Mouse (Mus musculus) limb, embryonic 11.5 days (tissue): ENCODE data around the gene Arhgap10. TPM values are rescaled to one million over a fixed set of nuclear protein-coding genes. Genes with fewer than 3 reads are reported as not detected.

Experiments
- ATAC-seq: fragments of 200-750 bp; cut with Nextera tagmentation; 2 replicates; pipeline ENCODE4 v1.8.0; 2017; ENCODE audit warnings: low read depth; ENCODE audit not compliant: insufficient number of reproducible peaks, low FRiP score, low TSS enrichment
- DNase-seq: peaks from one replicate; pipeline ENCODE4 v3.0.0-alpha.2; 2015; ENCODE audit warnings: low spot score
- H3K27ac ChIP-seq: fragments of 300-500 bp; sonication (generic); replicated peaks from 2 replicates; pipeline ENCODE4 v1.5.1; 2014; ENCODE audit warnings: low read depth, mild to moderate bottlenecking, low read length
- H3K27me3 ChIP-seq: fragments of 300-500 bp; sonication (generic); 2 replicates; pipeline ENCODE4 v1.6.1; 2014; ENCODE audit warnings: mild to moderate bottlenecking, low read length, mixed read lengths; ENCODE audit not compliant: control insufficient read depth, insufficient read depth
- H3K36me3 ChIP-seq: fragments of 300-500 bp; sonication (generic); 2 replicates; pipeline ENCODE4 v1.6.1; 2014; ENCODE audit warnings: mild to moderate bottlenecking, low read length, moderate library complexity, mixed read lengths; ENCODE audit not compliant: control insufficient read depth, insufficient read depth
- H3K4me1 ChIP-seq: fragments of 300-500 bp; sonication (generic); 2 replicates; pipeline ENCODE4 v1.6.1; 2014; ENCODE audit warnings: low read length, mixed read lengths; ENCODE audit not compliant: control insufficient read depth, insufficient read depth
- H3K4me2 ChIP-seq: fragments of 300-500 bp; sonication (generic); 2 replicates; pipeline ENCODE4 v1.6.1; 2014; ENCODE audit warnings: low read depth, mild to moderate bottlenecking, moderate library complexity; ENCODE audit not compliant: severe bottlenecking
- H3K4me3 ChIP-seq: fragments of 300-500 bp; sonication (generic); 2 replicates; pipeline ENCODE4 v1.5.1; 2014; ENCODE audit warnings: low read depth, low read length
- H3K9ac ChIP-seq: fragments of 300-500 bp; sonication (generic); 2 replicates; pipeline ENCODE4 v1.6.1; 2014; ENCODE audit warnings: mild to moderate bottlenecking, low read length
- H3K9me3 ChIP-seq: fragments of 300-500 bp; sonication (generic); 2 replicates; pipeline ENCODE4 v1.6.1; 2016; ENCODE audit warnings: low read length; ENCODE audit not compliant: control insufficient read depth
- WGBS: fragments of 180-500 bp; shearing (Covaris S2); extraction: QIAGEN DNeasy Blood & Tissue Kit; methylation state at CpG from one replicate; pipeline ENCODE4 v1.1.7; 2014; 5-methylcytosine and 5-hydroxymethylcytosine counted together
- polyA plus RNA-seq: library from polyadenylated mRNA; unstranded; fragments of >200 nt; fragmentation: Nextera tagmentation; extraction: Ambion mirVana; gene quantifications from 2 replicates; pipeline ENCODE4 v1.2.1, GENCODE M21; 2014

Gene Arhgap10
- polyA plus RNA-seq, 1 experiment from 2014 or later, result 37.4 TPM

DNA sequence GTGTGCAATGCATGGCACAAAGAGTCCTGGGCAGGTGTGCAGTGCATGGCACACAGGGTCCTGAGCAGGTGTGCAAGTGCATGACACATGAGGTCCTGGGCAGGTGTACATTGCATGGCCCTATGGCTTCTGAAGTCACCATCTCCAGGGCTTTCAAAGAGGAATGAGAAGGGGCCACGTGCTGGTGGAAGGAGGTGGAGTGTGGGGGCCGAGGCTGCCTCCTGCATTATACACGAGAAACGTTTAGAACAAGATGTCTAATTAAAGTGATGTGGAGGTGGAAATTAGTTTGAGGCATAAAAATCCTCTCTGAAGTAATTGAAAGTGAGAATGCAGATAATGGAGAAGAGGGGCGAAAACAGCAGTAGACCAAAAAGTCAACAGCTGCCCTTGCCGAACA is 93.9 kb downstream of the Arhgap10 start:
- DNase-seq (no peak), ATAC-seq (no peak)
- Histone ChIP-seq H3K9ac (no peak overlapping the region), H3K36me3 (no peaks in the 10 kb centered on the region), H3K27ac (no peak overlapping the region), H3K4me3 (no peak overlapping the region), H3K27me3 (no peaks in the 10 kb centered on the region), H3K9me3 (no peaks in the 10 kb centered on the region), H3K4me1 (no peaks in the 10 kb centered on the region; the same call in 1 of the 2 replicates), H3K4me2 (no peak overlapping the region)
- whole genome bisulfite sequencing, result 78% methylated on average over 5 of the region's 6 CpGs

DNA sequence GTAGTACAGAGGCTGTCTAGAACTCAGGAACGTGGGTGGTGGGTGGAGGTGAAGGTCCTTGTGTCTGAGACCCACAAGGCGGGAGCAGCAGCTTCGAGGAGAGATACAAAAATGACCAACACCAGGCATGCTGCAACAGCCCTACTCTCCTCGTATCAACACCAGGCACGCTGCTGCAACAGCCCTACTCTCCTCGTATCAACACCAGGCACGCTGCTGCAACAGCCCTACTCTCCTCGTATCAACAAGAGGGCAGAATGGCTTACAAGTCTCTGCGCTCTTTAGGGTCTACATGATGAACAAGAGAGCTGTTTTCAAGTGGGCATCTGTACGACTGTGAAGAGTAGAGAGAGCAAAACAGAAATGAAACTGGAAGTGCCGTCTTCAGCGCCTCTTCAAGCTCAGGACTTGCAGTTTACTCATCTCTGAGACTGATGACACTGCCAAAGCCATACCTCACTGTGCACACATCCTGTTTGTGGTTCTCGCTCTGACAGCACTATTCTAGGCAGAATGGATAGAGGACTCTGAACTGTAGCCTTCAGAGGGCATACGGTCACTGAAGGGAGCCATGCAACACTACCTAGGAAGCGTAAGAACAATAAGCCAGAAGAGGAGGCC is 95.0 kb downstream of the Arhgap10 start:
- ATAC-seq (no peak), DNase-seq (no peak)
- WGBS, result 90% methylated on average over 15 of the region's 15 CpGs
- Histone ChIP-seq H3K4me1 (no peaks in the 10 kb centered on the region), H3K9me3 (no peaks in the 10 kb centered on the region), H3K4me3 (no peak overlapping the region), H3K36me3 (no peaks in the 10 kb centered on the region), H3K27me3 (no peaks in the 10 kb centered on the region), H3K4me2 (no peak overlapping the region), H3K27ac (no peak overlapping the region), H3K9ac (no peak overlapping the region)

DNA sequence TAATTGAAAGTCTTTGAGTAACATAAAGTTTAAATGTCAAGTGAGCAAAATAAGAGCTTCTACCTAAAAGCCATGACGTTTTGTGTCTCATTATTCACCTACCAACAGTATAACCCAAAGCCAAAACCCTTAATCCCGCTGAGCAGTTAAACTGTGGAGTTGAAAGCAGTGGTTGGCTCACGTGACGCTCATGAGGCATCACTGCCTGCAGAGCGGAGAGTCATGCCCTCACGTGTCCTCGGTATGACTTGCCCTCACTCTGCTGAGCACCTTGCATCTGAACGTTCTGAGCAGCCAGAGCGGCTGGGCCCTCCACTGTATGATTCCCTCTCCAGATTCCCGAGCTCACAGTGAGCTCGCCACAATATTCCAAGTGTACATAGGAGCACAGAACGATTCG is 96.2 kb downstream of the Arhgap10 start:
- Histone ChIP-seq H3K36me3 (no peaks in the 10 kb centered on the region), H3K4me3 (no peak overlapping the region), H3K4me2 (no peak overlapping the region), H3K4me1 (peaks cover 4% of the 10 kb centered on the region; the same call in 1 of the 2 replicates), H3K9me3 (no peaks in the 10 kb centered on the region), H3K27ac (no peak overlapping the region), H3K27me3 (no peaks in the 10 kb centered on the region), H3K9ac (no peak overlapping the region)
- ATAC-seq, result no peak
- no peak for DNase-seq
- 86% methylated on average over 13 of the region's 13 CpGs for WGBS

DNA sequence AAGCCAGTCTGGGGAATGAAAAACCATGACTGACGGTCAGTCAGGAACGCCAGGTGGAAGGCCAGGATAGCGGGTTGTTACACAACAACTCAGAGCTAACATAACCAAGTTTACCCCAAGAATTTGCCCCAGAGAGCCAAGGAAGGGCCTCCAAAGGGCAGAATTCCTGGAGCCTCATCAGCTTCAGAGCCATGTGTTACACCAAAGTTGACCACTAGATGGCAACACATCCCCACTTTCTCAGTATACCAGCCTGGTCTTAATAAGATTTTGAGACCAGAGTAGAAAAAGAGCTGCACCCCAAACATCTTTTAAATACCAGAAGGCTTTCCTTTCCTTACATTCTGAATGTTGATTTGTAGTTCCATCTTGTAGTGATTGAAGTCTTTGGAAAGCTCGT is 98.0 kb downstream of the Arhgap10 start:
- H3K27ac ChIP-seq, result no peak overlapping the region
- DNase-seq (peak; percentile 86), ATAC-seq (no peak)
- no peaks in the 10 kb centered on the region for H3K9me3 ChIP-seq
- H3K4me3 ChIP-seq, result no peak overlapping the region
- no peak overlapping the region for H3K4me2 ChIP-seq
- peaks cover 4% of the 10 kb centered on the region; the same call in 1 of the 2 replicates for H3K4me1 ChIP-seq
- H3K36me3 ChIP-seq, result 0 out of 2 replicates have a peak, but pooled peaks cover 2% of the 10 kb centered on the region
- H3K9ac ChIP-seq, result no peak overlapping the region
- no peaks in the 10 kb centered on the region for H3K27me3 ChIP-seq
- WGBS, result 53% methylated on average over 4 of the region's 4 CpGs

DNA sequence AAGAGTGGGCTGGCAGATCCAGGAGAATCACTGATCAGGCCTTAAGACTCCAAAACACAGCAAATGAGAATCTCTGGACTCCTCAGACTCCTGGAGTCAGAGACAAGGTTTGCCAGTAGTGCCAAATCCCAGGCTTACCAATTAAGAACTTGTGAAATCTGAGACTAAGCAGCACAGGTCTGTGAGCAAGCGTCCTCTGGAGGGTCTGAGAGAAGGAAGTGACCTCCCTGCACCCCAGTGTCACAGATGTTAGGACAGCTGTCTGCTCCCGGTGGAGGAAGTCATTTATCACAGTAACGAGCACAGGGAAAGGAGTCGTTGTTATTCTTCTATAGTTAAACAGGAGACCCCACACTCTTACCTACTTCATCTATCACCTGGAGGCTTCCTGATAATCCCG is 101.0 kb downstream of the Arhgap10 start:
- Histone ChIP-seq H3K4me2 (no peak overlapping the region), H3K27me3 (no peaks in the 10 kb centered on the region), H3K9ac (no peak overlapping the region), H3K27ac (no peak overlapping the region), H3K9me3 (no peaks in the 10 kb centered on the region), H3K36me3 (peaks cover 2% of the 10 kb centered on the region; the same call in 1 of the 2 replicates), H3K4me1 (peaks cover 4% of the 10 kb centered on the region; the same call in 1 of the 2 replicates), H3K4me3 (no peak overlapping the region)
- 2% methylated on average over 5 of the region's 5 CpGs for WGBS
- DNase-seq (peak; percentile 47), ATAC-seq (peak; percentile 36; the same call in 1 of the 2 replicates)

DNA sequence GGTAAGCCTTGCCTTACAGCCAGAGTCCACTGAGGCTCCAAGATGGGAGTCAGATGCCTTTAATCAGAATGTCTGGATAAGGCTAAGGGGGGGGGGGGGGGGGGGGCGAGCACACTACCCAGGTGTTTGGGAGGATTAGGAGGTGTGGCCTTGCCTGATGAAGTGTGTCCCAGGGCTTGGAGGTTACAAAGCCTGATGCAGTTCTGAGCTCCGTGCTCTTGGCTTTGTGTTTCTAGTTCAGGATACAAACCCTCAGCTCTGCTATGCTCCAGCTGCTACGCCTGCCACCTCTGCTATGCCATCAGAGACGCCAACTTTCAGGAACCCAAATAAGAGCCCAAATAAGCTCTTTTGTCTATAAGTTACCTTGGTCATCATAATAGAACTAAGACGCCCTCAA is 101.7 kb downstream of the Arhgap10 start:
- H3K9ac ChIP-seq, result no peak overlapping the region
- H3K9me3 ChIP-seq, result no peaks in the 10 kb centered on the region
- WGBS, result 60% methylated on average over 4 of the region's 5 CpGs
- DNase-seq, result no peak
- H3K4me3 ChIP-seq, result no peak overlapping the region
- peak overlapping the region; percentile 26; the same call in 1 of the 2 replicates for H3K27ac ChIP-seq
- ATAC-seq, result no peak
- peaks cover 2% of the 10 kb centered on the region; the same call in 1 of the 2 replicates for H3K36me3 ChIP-seq
- peaks cover 4% of the 10 kb centered on the region; the same call in 1 of the 2 replicates for H3K4me1 ChIP-seq
- no peaks in the 10 kb centered on the region for H3K27me3 ChIP-seq
- H3K4me2 ChIP-seq, result no peak overlapping the region

DNA sequence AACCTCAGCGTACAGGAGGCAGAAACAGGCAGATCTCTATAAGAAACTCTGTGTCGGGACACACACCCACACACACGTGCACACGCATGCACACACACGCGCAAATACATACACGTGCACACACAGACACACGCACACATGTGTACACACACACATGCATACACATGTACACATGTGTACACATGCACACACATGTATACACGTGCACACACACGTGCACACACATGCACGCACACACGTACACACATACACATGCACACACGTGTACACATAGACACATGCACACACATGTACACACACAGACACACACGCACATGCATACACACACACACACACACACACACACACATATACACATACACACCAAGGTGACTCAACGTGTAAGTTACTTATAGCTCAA is 106.5 kb downstream of the Arhgap10 start:
- H3K4me2 ChIP-seq, result no peak overlapping the region
- no peaks in the 10 kb centered on the region for H3K9me3 ChIP-seq
- no peak overlapping the region for H3K4me3 ChIP-seq
- H3K4me1 ChIP-seq, result no peaks in the 10 kb centered on the region
- DNase-seq, result no peak
- H3K36me3 ChIP-seq, result peaks cover 2% of the 10 kb centered on the region; the same call in 1 of the 2 replicates
- H3K27me3 ChIP-seq, result no peaks in the 10 kb centered on the region
- 97% methylated on average over 15 of the region's 15 CpGs for WGBS
- H3K27ac ChIP-seq, result no peak overlapping the region
- no peak for ATAC-seq
- H3K9ac ChIP-seq, result no peak overlapping the region

DNA sequence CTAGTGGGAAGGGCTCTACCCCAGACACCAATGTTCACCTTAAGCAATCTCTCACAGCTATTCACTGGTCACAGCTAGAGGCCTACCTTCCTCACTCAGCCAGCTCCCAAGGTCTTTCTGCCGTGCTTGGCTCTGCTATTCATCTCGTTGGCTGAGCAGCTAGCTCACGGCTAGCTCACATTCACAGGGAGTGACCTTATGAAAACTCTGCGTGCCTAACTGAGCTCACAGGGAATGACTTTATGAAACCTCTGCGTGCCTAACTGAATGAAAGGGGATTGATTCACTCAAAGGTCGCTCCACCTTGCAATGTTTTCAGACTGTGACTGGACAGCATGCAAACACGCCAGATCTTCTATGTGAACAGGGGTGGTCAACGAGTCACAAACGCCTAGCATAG is 107.4 kb downstream of the Arhgap10 start:
- Histone ChIP-seq H3K36me3 (peaks cover 2% of the 10 kb centered on the region; the same call in 1 of the 2 replicates), H3K9me3 (no peaks in the 10 kb centered on the region), H3K4me3 (no peak overlapping the region), H3K27ac (no peak overlapping the region), H3K4me1 (no peaks in the 10 kb centered on the region), H3K9ac (no peak overlapping the region), H3K27me3 (no peaks in the 10 kb centered on the region), H3K4me2 (no peak overlapping the region)
- DNase-seq, result no peak
- WGBS, result 90% methylated on average over 9 of the region's 9 CpGs
- ATAC-seq, result no peak
